Mouse (Mus musculus) B cell, adult 2 months (primary cell): Measurements from ENCODE around the gene Fam149a.
"Not testable (repeated sequence)": the region's sequence is repeated elsewhere in the genome, so short reads cannot be mapped to it uniquely, and the experiment has no call there.

ENCODE experiments used
- DNase-seq, 2 experiments: peaks; one replicate each; pipeline ENCODE4 v3.0.0; 2022

Fam149a gene

DNA sequence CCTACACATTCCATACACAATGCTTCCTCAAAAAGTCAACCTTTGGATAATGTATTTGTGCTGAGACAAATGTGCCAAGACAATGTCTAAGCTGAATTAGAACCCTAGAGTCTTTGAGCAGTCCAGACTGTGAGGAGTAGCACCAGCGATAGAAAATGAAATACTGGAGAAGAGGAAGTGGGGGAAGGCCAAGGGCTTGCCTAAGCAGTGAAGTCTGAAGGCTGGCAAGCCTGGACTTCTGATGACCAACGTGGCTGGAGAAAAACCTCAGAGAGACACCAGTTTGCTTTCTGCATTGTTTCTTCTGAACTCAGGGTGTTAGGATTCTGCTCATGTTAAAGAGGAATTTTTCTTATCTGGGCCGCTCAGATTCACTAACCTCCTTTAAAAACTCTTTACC lies 51.2 kb downstream of the Fam149a start:
- peak in 1 of 2 experiments; percentile 3 for DNase-seq

DNA sequence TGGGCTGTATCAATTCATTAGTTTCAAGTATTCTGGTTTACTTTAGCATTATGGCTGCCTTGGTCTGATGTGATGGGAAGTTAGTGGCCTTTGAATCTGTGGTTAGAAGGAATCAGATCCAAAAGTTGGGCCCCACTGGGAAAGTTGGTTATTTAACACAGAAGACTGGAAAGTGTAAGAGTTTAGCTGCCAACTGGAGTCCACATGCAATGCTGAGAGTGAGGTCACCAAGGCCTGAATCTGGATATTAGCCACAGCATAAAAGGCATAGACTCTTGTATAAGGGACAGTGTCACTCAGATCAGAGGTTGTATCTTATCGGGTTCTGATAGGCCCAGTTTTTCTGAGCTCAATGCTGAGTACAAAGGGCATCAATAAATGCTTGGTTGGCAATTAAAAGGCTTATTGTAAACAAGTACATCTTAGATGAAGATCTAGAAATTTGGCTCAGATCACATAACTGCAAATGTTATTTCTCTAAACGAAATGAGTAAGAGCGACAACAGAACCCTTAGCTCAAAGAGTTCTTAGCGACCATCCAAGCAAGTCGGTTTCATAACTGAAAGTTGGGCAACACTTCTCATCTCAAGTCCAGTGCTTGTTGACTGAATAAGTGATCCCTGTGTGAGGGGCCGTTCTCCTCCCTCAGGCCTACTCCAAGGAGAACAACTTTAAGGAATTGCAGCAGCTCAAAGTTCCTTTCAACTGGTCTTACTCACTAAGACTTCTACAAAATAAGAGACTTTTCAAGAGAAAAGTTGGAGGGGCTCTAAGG lies 52.7 kb downstream of the Fam149a start:
- no peak for DNase-seq

DNA sequence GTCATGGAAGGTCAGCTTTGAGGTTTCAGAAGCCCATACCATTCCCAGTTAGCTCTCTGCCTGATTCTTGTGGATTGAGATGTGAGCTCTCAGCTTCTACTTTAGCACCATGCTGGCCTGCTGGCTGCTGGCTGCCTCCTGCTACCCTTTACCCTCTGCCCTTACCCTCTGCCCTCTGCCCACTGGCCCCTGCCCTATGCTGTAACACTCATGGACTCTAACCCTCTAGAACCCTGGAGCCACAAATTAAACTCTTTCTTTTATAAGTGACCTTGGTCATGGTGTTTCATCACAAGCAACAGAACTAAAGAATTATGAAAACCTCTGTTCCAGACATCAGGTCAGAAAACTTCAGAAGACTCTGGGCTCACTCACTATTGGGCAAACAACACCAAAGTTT lies 55.0 kb downstream of the Fam149a start:
- not testable (repeated sequence) for DNase-seq

DNA sequence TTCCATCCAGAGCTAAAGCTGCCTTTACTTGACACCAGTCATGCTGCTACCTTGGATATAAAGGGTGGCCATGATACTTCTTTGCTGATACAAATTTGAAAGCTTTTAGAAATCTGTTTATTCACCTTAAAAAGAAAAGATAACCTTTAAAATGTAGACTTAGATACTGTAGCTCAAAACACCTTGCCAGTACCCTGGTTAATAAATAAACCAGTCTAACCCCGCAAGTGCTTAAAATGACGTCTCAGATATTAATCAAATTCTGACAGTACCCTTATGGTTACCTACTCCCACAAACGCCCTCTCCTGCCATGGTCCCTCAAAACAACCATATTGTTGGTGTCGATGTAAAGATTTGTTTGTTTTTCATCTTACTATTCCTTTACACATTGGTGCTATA lies 57.9 kb downstream of the Fam149a start:
- DNase-seq = no peak

DNA sequence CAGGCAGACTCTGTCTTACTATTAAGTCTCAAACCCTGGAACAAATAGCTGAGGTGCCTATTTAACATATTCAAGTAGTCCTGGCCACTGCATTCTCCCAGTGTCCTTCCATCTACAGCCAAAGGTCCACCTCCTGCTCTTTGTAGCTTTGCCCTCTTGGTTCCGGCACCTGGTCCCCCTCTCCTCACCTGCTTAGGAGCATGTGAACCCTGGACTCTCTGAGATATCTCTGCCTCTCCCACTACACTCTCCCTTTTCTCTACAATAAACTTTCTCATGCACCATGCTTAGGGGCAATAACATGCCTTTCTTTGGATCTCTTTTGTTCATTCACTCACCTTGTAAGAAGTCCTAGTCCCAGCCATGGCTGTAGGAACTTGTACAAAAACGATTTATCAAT lies 60.7 kb downstream of the Fam149a start:
- no peak for DNase-seq

DNA sequence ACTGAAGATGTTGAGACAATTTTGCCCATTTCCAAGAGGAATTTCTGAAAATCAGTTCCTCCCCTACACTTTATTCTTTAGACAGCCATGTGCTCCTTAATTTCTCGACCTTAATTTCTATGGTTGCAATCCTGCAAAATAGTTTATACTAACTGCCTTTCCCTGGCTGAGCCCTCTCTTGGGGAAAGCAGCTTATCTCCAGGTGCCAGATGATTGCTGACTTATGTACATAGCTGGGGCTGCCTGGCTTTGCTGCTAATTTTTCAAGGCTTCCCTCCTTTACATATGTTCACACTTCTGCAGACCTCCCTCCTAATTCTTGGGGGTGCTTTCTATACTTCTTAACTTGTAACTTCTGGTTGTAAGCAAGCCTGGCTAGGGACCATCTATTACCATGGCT lies 61.2 kb downstream of the Fam149a start:
- DNase-seq = no peak

DNA sequence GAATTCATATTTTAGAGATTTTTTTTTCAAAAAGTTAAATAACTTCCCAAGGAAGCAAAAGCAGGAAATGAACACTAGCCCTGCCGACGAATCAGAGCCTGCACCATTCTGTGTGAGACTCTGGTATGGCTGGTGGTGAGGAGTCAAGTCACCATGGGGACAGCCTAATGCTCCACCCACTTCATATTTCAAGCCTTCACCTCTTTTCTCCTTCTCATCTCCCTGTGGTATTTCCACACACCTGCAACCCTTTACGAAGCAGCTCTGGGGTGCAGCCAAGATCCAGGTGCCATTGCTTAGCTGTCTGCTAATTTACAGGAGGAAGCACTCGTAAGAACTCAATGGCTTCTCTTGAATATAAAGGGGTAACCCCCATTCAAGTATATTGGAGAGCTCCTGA lies 71.1 kb downstream of the Fam149a start:
- no peak for DNase-seq

DNA sequence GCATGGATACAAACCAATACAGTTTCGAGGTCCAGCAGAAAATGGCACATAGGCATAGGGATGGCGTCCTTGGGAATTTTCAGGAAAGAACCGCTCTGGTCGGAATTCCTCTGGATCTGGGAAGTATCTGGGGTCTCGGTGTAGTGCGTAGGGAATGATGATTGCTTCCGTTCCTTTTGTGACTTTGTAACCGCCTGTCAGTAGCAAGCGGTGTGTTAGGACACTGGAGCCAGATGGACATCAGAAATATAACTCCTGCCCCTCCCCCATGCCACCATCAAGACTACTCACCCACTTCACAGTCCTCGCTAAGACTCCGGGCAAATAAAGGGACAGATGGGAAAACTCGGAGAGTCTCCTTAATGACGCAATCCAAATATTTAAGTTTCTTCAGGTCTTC lies 73.7 kb downstream of the Fam149a start, which contains the start of gene Gm45753:
TSS of gene Gm45753 (minus strand) at position 101 of the 400 bp plus-strand sequence.
- no peak for DNase-seq

DNA sequence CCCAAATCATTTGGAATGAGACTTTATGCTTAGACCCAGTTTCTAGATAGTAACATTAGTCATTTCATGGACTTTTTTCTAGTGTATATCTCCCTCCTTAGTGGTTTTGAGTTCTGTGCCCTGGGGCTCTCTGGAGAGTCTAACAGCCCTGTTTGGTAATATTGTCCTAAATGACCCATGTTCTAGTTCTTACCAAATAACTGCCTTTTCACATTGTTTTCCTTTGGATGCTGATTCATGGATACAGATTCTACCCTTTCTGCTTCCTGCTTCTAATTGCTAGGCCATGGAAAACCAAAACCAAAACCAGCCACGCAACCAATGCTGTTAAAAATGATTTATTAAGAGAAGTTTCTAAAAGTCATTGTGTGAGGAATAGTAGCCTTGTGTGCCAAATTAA lies 76.6 kb downstream of the Fam149a start:
- no peak for DNase-seq

DNA sequence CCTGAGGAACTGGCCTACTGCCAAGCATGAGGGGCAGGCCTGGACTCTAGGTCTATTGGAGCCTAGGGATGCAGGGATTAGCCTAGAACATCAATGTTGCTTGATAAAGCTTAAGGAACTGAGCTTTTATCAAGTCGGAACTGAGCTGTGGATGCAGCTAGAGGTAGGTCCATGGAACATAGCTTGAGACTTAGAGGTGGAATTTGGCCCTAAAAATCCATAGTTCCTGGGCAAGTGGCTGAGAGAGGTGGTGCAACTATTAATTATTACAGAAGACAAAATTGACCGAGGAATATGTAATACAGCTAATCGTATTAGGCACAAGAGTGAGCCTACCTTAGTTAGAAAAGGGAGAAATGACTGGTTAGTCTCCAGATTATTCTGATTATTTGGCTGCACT lies 77.7 kb downstream of the Fam149a start:
- no peak for DNase-seq

DNA sequence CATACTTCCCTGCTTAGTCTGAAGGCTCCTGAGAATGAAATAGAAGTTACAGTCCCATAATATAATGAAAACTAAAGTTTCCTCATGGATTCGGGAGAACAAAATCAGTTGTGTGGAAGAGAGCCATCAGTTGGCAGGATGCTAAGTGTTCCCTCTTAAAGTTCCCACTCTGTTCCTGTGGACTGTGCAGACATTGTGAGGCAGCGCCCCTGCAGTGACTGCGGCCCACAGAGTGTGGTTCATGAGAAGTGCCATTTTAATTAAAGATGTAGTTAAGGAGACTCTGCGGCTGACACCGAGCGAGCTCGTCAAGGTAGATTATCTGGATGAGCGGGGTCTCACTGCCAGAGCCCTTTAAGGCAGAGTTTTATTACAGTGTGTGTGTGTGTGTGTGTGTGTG lies 79.7 kb downstream of the Fam149a start:
- no peak for DNase-seq

DNA sequence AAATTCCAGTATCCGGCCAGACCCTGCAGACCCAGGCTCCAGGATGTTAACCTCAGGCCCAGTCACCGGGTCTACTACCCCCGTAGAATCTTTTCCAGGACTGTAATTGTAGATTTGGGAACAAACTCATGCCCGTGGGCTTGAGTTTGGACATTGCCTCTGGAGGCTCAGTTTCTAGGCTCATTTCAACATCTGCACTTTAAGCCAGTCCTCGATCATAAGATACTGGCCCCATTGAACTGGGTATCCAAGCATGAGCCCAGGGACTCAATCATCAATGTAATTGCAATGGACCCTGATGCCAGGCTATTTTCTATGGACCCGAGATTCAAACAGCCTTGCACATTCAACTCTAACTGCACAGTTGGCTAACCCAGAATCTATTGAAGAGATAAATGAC lies 86.8 kb downstream of the Fam149a start:
- DNase-seq = no peak

DNA sequence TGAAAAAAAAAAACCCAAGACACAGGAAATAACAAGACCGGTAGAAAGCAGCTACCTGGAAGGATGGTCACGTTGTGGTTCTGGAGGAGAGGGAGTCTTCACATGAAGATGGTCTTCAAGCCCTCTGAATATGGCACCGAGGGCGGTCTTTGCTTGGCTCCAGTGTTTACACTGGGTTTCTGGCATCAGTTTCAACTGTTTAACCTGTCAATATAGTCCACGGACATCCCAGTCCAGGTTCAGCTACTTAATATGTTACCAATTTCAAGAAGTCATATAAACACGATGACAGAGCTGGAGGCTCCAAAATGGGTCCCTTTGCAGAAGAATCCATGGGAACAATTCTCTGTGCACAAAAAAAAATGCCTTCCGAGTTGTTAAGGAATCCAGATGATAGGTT lies 87.4 kb downstream of the Fam149a start, which contains the start of gene Klkb1:
TSS of gene Klkb1 (minus strand) at position 173 of the 400 bp plus-strand sequence.
- no peak for DNase-seq

DNA sequence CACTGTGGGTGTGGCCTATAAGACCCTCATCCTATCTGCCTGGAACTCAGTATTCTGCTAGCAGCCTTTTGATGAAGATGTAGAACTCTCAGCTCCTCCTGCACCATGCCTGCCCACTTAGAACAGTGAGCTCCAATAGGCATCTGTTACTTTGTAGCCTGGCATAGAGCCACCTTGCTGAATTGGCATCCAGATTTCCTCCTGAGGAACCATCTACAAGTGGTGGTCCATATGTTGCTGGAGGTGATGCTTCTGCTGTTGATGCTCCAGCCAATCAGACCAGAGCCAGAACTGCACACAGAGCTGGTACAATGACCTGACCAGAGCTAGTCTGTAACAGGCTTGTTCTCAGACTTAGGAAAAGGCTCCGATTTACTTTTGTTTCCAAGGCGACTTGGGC lies 90.3 kb downstream of the Fam149a start:
- no peak for DNase-seq
